Mouse (Mus musculus) intestine, embryonic 14.5 days (tissue): ENCODE results near the gene Tecr. TPM values are rescaled to one million over a fixed set of nuclear protein-coding genes. Genes with fewer than 3 reads are reported as not detected.
"Not testable (repeated sequence)": the region's sequence is repeated elsewhere in the genome, so short reads cannot be mapped to it uniquely, and the experiment has no call there.

Source experiments
- ATAC-seq: fragments of 200-750 bp; cut with Nextera tagmentation; replicated peaks from 2 replicates; pipeline ENCODE4 v1.8.0; 2017; ENCODE audit warnings: low read depth, moderate number of reproducible peaks, moderate TSS enrichment, moderate library complexity; ENCODE audit not compliant: low FRiP score, low TSS enrichment
- DNase-seq: peaks from one replicate; pipeline ENCODE4 v3.0.0-alpha.2; 2018; ENCODE audit warnings: low spot score
- H3K27ac ChIP-seq: fragments of 300-500 bp; sonication (generic); 2 replicates; pipeline ENCODE4 v1.5.1; 2014; ENCODE audit warnings: low read depth, mild to moderate bottlenecking, control low read depth
- H3K27me3 ChIP-seq: fragments of 300-500 bp; sonication (generic); replicated peaks from 2 replicates; pipeline ENCODE4 v1.6.1; 2014; ENCODE audit warnings: low read length, control low read depth; ENCODE audit not compliant: control insufficient read depth, insufficient read depth
- H3K36me3 ChIP-seq: fragments of 300-500 bp; sonication (generic); 2 replicates; pipeline ENCODE4 v1.6.1; 2014; ENCODE audit warnings: low read length, control low read depth; ENCODE audit not compliant: control insufficient read depth, insufficient read depth
- H3K4me1 ChIP-seq: fragments of 300-500 bp; sonication (generic); replicated peaks from 2 replicates; pipeline ENCODE4 v1.6.1; 2014; ENCODE audit warnings: low read length, control low read depth, mixed read lengths; ENCODE audit not compliant: control insufficient read depth, insufficient read depth
- H3K4me2 ChIP-seq: fragments of 300-500 bp; sonication (generic); 2 replicates; pipeline ENCODE4 v1.6.1; 2014; ENCODE audit warnings: low read length
- H3K4me3 ChIP-seq: fragments of 300-500 bp; sonication (generic); 2 replicates; pipeline ENCODE4 v1.5.1; 2014; ENCODE audit warnings: low read depth, low read length, control low read depth, mixed read lengths
- H3K9ac ChIP-seq: fragments of 300-500 bp; sonication (generic); 2 replicates; pipeline ENCODE4 v1.6.1; 2014; ENCODE audit warnings: mild to moderate bottlenecking, low read length
- H3K9me3 ChIP-seq: fragments of 300-500 bp; sonication (generic); 2 replicates; pipeline ENCODE4 v1.6.1; 2016; ENCODE audit warnings: low read length, control low read depth; ENCODE audit not compliant: control insufficient read depth
- WGBS: fragments of 180-500 bp; shearing (Covaris S2); extraction: QIAGEN DNeasy Blood & Tissue Kit; methylation state at CpG from one replicate; pipeline ENCODE4 v1.1.7; 2014; 5-methylcytosine and 5-hydroxymethylcytosine counted together
- polyA plus RNA-seq: library from polyadenylated mRNA; unstranded; fragments of >200 nt; fragmentation: Nextera tagmentation; extraction: Ambion mirVana; gene quantifications from 2 replicates; pipeline ENCODE4 v1.2.1, GENCODE M21; 2014

The Tecr gene
- polyA plus RNA-seq, 1 experiment from 2014 or later: 660 TPM

DNA sequence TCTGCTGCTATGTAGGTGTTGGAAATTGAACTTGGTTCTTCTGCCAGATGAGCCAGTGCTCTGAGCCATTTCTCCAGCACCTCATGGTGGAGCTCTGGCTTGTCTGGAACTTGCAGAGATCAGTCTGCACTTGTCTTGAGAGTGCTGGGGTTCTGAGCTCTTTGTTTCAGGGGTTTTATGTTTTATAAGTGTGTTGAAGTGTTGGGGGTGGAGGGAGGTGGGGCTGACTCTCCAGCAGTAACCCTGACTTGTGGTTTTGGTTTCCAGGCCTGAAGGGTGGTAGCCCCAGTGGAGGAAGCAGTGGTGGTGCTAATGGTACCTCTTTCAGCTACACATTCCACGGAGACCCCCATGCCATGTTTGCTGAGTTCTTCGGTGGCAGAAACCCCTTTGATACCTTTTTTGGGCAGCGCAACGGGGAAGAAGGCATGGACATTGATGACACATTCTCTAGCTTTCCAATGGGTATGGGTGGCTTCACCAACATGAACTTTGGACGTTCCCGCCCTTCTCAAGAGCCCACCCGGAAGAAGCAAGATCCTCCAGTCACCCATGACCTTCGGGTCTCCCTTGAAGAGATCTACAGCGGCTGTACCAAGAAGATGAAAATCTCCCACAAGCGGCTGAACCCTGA lies 1.9 kb upstream of the Tecr start:
- Histone ChIP-seq H3K27me3 (no peaks in the 10 kb centered on the region), H3K9ac (peak overlapping the region; percentile 84), H3K9me3 (no peaks in the 10 kb centered on the region), H3K27ac (no peak overlapping the region), H3K36me3 (peaks cover 47% of the 10 kb centered on the region), H3K4me2 (peak overlapping the region; percentile 97), H3K4me1 (peaks cover 11% of the 10 kb centered on the region), H3K4me3 (peak overlapping the region; percentile 79)
- no peak for ATAC-seq
- DNase-seq: no peak
- 86% methylated on average over 10 of the region's 10 CpGs for WGBS

DNA sequence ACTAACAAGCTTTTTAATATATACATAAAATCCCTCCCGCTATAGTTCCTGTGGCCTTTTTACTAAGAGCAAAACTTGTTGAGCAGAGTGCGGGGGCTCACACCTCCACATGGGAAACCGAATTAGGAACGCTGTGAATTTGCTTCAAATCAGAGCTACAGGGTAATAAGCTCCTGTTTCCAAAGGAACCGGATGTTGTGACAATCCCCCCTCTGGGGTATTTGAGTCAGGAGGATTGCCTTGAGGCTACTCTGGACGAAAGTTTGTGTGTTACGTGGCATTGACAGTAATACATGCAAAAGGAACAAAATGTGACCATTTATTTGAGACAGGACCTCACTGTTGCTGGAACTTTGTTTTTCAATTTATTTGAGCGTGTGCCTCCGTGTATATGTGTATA lies 1.3 kb upstream of the Tecr start:
- ATAC-seq (no peak), DNase-seq (no peak)
- no peaks in the 10 kb centered on the region for H3K9me3 ChIP-seq
- H3K27me3 ChIP-seq: no peaks in the 10 kb centered on the region
- peak overlapping the region; percentile 84 for H3K9ac ChIP-seq
- H3K4me3 ChIP-seq: peak overlapping the region; percentile 79
- H3K4me1 ChIP-seq: peaks cover 11% of the 10 kb centered on the region
- 31% methylated on average over 9 of the region's 9 CpGs for WGBS
- peaks cover 43% of the 10 kb centered on the region for H3K36me3 ChIP-seq
- H3K27ac ChIP-seq: peak overlapping the region; percentile 96
- H3K4me2 ChIP-seq: peak overlapping the region; percentile 97

DNA sequence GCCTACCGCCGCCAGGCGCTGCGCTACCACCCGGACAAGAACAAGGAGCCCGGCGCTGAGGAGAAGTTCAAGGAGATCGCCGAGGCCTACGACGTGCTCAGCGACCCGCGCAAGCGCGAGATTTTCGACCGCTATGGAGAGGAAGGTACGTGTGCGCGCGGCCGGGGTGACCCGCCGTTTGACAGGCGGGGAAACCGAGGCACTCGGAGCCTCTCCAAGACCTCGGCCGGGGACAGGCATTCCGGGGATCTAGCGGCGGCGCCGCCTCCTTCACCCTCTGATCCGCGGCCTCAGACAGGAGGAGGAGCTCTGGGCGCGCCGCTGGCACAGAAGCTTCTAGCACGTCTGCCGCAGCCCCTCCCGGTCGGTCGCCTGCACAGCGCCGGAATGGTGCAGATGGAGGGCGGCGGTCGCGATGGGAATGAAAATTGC lies 643 bp upstream of the Tecr start:
- H3K27ac ChIP-seq: peak overlapping the region; percentile 96
- peak; percentile 74 for ATAC-seq
- H3K27me3 ChIP-seq: no peaks in the 10 kb centered on the region
- H3K4me3 ChIP-seq: peak overlapping the region; percentile 79
- no peak for DNase-seq
- H3K9ac ChIP-seq: peak overlapping the region; percentile 84
- under 1% methylated on average over 47 of the region's 51 CpGs for WGBS
- H3K4me1 ChIP-seq: peaks cover 11% of the 10 kb centered on the region
- H3K36me3 ChIP-seq: peaks cover 38% of the 10 kb centered on the region
- H3K9me3 ChIP-seq: no peaks in the 10 kb centered on the region
- H3K4me2 ChIP-seq: peak overlapping the region; percentile 97

DNA sequence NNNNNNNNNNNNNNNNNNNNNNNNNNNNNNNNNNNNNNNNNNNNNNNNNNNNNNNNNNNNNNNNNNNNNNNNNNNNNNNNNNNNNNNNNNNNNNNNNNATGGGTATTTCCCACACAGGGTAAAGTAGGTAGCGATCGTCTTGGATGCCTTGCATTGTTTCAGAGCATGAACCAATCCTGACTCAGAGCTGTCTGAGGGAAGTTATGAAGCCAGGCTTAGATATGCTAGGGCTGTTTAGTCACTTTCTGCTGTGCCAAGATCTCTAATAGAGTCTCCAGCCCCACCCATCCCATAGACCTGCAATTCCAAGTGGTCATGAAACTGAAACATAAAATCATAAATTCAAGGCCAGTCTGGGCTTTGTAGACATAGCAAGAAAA lies 5.1 kb downstream of the Tecr start:
- H3K27me3 ChIP-seq: no peaks in the 10 kb centered on the region
- no peak; the same call in 1 of the 2 replicates for ATAC-seq
- 0 out of 2 replicates have a peak overlapping the region, but pooled peaks have one; percentile 16 for H3K27ac ChIP-seq

GRCm38 (mm10) chr8:83599814-83600213 lies 8.0 kb downstream of the Tecr start:
- Histone ChIP-seq H3K4me3 (no peak overlapping the region), H3K9me3 (no peaks in the 10 kb centered on the region), H3K36me3 (no peaks in the 10 kb centered on the region), H3K9ac (no peak overlapping the region), H3K4me2 (no peak overlapping the region), H3K4me1 (no peaks in the 10 kb centered on the region), H3K27me3 (no peaks in the 10 kb centered on the region), H3K27ac (no peak overlapping the region)
- ATAC-seq: no peak
- DNase-seq: no peak

More for the DNA sequence above, 5.1 kb downstream of the Tecr start:
- Histone ChIP-seq H3K9ac (no peak overlapping the region), H3K4me1 (peaks cover 4% of the 10 kb centered on the region), H3K4me3 (no peak overlapping the region), H3K9me3 (no peaks in the 10 kb centered on the region), H3K36me3 (no peaks in the 10 kb centered on the region), H3K4me2 (no peak overlapping the region)
- no peak for DNase-seq
- WGBS: 73% methylated on average over 2 of the region's 2 CpGs

- H3K9me3 ChIP-seq: no peaks in the 10 kb centered on the region
- H3K27ac ChIP-seq: no peak overlapping the region
- ATAC-seq (no peak), DNase-seq (no peak)
- peaks cover 3% of the 10 kb centered on the region; the same call in 1 of the 2 replicates for H3K4me1 ChIP-seq
- H3K27me3 ChIP-seq: no peaks in the 10 kb centered on the region
- H3K9ac ChIP-seq: no peak overlapping the region
- no peaks in the 10 kb centered on the region for H3K36me3 ChIP-seq
- H3K4me3 ChIP-seq: no peak overlapping the region
- H3K4me2 ChIP-seq: no peak overlapping the region
- WGBS: 13% methylated on average over 1 of the region's 1 CpGs
These were observed 9.6 kb downstream of the Tecr start for GRCm38 (mm10) chr8:83598146-83598545.

GRCm38 (mm10) chr8:83596369-83596768 lies 11.4 kb downstream of the Tecr start:
- Histone ChIP-seq H3K36me3 (no peaks in the 10 kb centered on the region), H3K27me3 (no peaks in the 10 kb centered on the region), H3K4me2 (no peak overlapping the region), H3K27ac (no peak overlapping the region), H3K9me3 (no peaks in the 10 kb centered on the region), H3K4me3 (no peak overlapping the region), H3K4me1 (peaks cover 19% of the 10 kb centered on the region), H3K9ac (no peak overlapping the region)
- ATAC-seq (no peak), DNase-seq (no peak)
- WGBS: 35% methylated on average over 3 of the region's 3 CpGs

DNA sequence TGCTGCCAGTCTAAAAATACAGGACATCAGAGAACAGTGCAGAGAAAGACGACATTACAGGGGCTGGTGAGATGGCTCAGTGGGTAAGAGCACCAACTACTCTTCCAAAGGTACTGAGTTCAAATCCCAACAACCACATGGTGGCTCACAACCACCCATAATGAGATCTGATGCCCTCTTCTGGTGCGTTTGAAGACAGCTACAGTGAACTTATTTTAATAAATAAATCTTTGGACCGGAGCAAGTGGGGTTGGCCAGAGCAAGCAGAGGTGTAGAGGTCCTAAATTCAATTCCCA lies 12.8 kb downstream of the Tecr start:
- H3K4me2 ChIP-seq: peak overlapping the region; percentile 59
- not testable (repeated sequence) for H3K9me3 ChIP-seq, H3K27me3 ChIP-seq, DNase-seq, ATAC-seq, H3K36me3 ChIP-seq
- peak overlapping the region; percentile 63 for H3K9ac ChIP-seq
- H3K4me3 ChIP-seq: peak overlapping the region; percentile 92
- H3K4me1 ChIP-seq: peaks cover 26% of the 10 kb centered on the region
- WGBS: 52% methylated on average over 3 of the region's 3 CpGs
- H3K27ac ChIP-seq: peak overlapping the region; percentile 91
